Mouse (Mus musculus) retina, embryonic 14.5 days (tissue): ENCODE results near the gene Mrpl27.
"Not testable (repeated sequence)": the region's sequence is repeated elsewhere in the genome, so short reads cannot be mapped to it uniquely, and the experiment has no call there.

ENCODE experiments used
- DNase-seq: peaks from one replicate; pipeline ENCODE4 v3.0.0-alpha.2; 2015; ENCODE audit warnings: low spot score

Mrpl27 gene

GRCm38 (mm10) chr11:94674984-94675383 is 21.4 kb downstream of the Mrpl27 start:
- DNase-seq: no peak

GRCm38 (mm10) chr11:94675446-94675845 is 21.9 kb downstream of the Mrpl27 start:
- DNase-seq: no peak

GRCm38 (mm10) chr11:94676308-94676707 is 22.7 kb downstream of the Mrpl27 start:
- DNase-seq: no peak

- peak; percentile 95 for DNase-seq
Observed at GRCm38 (mm10) chr11:94676754-94677606, 23.4 kb downstream of the Mrpl27 start, which contains the start of gene Xylt2. Gene Xylt2, minus strand, starts transcription at chr11:94677515.

GRCm38 (mm10) chr11:94677607-94678145 is 24.1 kb downstream of the Mrpl27 start:
- DNase-seq: no peak

GRCm38 (mm10) chr11:94680639-94681038 is 27.1 kb downstream of the Mrpl27 start:
- DNase-seq: no peak

- no peak for DNase-seq
Observed at GRCm38 (mm10) chr11:94681640-94682039, 28.1 kb downstream of the Mrpl27 start.

GRCm38 (mm10) chr11:94682427-94682826 is 28.9 kb downstream of the Mrpl27 start:
- no peak for DNase-seq

- DNase-seq: no peak
Observed at GRCm38 (mm10) chr11:94687178-94687577, 33.6 kb downstream of the Mrpl27 start.

- not testable (repeated sequence) for DNase-seq
Observed at GRCm38 (mm10) chr11:94692502-94692901, 38.9 kb downstream of the Mrpl27 start.

GRCm38 (mm10) chr11:94695508-94695907 is 41.9 kb downstream of the Mrpl27 start:
- no peak for DNase-seq

GRCm38 (mm10) chr11:94697140-94697539 is 43.6 kb downstream of the Mrpl27 start:
- no peak for DNase-seq

- DNase-seq: no peak
Observed at GRCm38 (mm10) chr11:94697703-94698464, 44.3 kb downstream of the Mrpl27 start.

- DNase-seq: no peak
Observed at GRCm38 (mm10) chr11:94699399-94699798, 45.8 kb downstream of the Mrpl27 start.

GRCm38 (mm10) chr11:94701401-94702215 is 48.0 kb downstream of the Mrpl27 start:
- DNase-seq: no peak

GRCm38 (mm10) chr11:94702216-94702610 is 48.6 kb downstream of the Mrpl27 start:
- DNase-seq: no peak

- no peak for DNase-seq
Observed at GRCm38 (mm10) chr11:94704020-94704419, 50.5 kb downstream of the Mrpl27 start.

- peak; percentile 39 for DNase-seq
Observed at GRCm38 (mm10) chr11:94704472-94704871, 50.9 kb downstream of the Mrpl27 start, which contains the start of gene Gm11541. Gene Gm11541, minus strand, starts transcription at chr11:94704499.
